Mouse (Mus musculus): ENCODE measurements around the gene Rprd1b.
A peak's percentile ranks its signal among the peaks of the same experiment; 100 is the strongest.
"Not testable (repeated sequence)": the region's sequence is repeated elsewhere in the genome, so short reads cannot be mapped to it uniquely, and the experiment has no call there.

Gene Rprd1b

DNA sequence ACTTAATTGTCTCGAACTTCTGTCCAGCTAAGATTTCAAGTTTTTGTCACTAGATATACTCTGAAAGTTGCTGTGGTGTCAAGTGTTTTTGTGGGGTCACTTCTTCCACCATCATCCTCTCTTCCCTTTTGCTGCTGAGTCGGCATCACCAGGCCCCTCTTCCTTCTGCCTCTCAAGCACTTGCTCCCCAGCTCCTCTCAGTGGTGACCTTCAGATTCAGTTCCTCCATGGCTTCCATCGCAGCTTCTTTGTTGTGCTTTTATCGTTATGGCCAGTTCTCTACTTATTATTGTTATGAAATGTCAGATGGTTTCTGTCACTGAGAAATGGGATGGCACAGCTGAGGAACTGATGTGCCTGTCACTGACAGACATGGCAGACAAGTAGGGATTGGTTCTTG, 17.9 kb downstream of the Rprd1b start:
- no peak for DNase-seq

DNA sequence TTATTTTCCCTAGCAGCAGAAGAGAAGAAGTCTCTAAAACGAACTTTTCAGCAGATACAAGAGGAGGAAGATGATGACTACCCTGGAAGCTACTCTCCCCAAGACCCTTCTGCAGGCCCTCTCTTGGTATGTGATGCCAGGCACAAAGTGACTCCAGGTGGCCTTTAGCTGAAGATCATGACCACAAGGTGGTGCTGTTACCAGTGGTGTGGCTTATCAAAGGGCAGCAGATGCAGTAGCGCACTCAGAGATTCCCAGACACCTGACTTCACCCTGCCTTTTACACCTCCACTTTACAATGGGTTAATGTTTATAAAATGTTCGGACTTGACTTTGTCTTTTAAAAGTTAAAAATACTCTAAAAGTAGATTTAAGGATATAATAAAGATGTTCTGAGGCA, 19.6 kb downstream of the Rprd1b start:
- peak; percentile 65 for DNase-seq

DNA sequence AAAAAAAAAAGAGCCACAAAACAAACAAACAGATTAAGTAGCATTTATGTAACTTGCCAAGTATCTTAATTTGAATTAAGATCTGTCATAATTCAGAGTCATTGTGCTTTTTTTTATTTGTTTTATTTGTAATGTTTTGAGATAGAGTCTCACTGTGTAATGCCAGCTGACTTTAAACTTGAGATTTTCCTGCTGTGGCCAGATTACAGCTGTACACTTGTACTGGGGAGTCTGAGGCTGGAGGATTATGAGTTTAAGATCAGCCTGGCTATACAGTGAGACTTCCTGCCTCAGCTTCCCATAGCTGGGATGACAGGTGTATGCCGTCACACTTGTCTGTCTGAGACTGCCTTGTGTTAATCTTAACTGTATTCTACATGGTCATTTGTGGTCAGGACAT, 20.4 kb downstream of the Rprd1b start:
- no peak for DNase-seq

DNA sequence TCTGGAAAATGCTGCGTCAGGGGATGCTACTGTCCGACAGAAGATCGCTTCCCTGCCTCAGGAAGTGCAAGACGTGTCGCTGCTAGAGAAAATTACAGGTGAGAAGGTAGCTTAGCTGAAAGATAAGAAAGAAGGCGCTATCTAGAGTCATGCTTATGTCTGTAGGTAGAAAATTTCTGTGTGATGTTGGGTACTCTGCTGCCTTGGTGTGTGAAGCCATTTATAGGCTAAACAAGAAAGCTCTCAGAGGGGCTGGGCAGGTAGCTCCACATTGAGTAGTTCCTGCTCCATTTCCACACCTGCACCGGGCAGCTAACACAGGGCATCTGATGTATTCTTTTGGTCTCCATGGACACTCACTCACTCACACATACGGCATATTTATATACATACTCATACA, 21.8 kb downstream of the Rprd1b start:
- no peak for DNase-seq

DNA sequence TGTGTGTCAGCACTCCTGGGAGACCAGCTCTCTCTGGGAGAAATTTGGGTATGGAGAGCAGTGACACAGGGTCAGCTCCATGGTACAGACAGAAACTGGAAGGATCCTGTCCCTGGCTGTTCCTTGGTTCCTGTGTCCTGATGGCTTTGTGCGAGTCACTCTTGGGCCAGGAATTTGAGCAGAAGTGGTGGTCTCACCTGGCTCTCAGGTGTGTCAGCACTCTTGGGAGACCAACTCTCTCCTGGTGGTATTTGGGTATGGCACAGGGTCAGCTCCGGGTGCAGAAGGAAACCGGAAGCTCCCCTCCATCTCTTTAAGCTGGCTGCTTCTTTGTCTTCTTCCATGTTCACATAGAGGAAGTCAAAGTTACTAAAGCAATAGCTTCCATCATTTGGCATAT, 26.3 kb downstream of the Rprd1b start:
- DNase-seq: no peak

DNA sequence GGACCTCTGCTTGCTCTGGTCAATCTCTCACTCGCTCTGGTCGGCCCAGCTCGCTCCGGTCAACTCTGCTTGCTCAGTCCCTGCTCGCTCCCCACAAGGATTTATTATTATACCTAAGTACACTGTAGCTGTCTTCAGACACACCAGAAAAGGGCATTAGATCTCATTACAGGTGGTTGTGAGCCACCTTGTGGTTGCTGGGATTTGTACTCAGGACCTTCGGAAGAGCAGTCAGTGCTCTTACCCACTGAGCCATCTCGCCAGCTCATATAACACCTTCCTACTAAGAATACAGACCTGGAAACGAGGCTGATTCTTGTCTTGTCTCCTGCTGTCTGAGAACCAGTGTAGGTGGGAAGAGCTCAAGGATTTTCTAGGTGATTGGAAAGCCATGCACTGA, 27.1 kb downstream of the Rprd1b start:
- DNase-seq: not testable (repeated sequence)

DNA sequence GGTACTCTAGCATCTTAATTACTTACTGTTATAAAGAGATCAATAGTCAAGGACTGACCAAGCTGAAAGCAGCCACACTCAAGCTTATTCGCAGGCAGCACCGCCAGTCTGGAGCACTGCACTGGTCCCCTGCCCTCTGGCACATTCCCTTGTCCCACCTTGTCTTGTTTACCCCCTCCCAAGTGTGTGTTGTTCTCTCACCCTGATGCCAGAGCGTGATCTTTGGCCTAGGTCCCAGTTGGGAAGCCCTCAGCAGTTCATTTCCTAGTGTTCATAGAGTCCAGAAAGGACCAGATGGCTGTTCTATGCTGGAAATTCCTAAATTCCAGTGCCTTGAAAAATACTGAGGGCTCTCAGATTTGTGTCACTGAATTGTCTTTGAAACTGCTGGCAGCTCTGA, 28.7 kb downstream of the Rprd1b start:
- DNase-seq: no peak

DNA sequence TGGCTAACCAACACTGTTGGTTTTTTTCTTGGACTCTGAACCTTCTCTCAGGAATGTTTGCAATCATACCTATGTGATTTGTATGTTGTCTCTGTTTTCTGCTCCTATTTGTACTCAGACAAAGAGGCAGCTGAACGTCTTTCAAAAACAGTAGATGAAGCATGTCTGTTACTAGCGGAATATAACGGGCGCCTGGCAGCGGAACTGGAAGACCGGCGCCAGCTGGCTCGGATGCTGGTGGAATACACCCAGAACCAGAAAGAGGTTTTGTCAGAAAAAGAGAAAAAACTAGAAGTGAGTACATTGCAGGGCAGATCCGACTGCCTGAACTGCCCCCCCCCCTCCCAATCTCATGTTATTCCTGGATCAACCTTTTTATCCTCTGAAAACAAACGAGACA, 30.2 kb downstream of the Rprd1b start:
- no peak for DNase-seq

DNA sequence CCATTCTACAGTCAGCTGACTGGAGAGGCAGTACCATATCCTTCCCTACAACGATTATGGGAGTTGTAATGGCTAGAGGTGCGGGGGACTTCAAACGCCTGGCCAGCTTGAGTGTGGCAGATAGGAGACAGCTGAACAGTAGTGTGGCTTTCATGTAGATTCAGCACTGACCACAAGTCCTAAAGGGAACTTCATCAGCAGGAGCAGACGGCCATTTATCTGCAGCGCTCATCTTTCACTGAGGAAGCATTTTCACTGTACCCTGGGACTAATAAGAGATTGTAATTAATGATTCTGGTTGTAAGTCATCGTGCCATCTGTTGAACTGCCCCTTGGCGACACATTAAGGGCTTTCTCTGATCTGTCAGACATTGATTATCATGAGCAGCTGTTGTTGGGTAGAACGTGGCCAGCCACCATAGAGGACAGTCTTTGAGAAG, 31.4 kb downstream of the Rprd1b start:
- DNase-seq: no peak

DNA sequence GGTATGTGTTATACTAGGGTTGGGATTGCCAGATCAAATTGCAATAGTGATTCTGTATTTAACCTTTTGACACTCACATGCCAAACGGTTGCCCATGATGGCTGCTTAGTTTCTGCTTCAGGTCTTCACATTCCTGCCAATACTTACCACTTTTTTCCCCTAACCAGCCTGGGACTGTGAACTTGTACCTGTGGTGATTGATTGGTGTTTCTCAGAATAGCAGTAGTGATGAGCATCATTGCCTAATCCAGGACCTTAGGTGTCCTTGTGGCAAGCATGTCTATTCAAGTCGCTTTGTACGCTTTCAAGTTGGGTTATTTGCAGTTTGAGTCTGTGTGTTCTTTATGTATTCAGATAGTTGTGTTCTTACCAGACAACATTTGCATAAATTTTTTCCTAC, 34.7 kb downstream of the Rprd1b start:
- no peak for DNase-seq

DNA sequence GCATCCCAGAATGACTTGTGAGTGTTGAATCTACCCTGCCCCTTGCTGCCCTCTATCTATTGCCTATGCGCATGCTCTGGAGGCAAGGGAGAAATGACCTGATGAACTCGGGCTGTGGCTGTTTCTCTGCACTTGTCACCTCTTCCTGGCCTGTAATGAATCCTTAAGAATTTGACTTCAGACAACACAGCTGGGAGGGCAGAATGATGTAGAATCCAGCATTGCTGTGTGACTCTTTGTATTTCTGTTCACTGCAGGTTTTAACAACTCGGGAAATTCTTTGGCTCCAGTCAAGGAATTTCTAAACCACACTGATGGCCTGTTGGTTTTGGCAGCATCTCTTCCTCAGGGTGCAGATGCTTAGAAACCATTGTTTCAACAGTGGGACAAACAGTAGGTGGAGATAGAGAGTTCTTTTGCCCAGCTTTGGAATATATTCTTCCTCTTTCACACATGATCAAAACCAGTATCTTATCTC, 36.3 kb downstream of the Rprd1b start:
- peak; percentile 15 for DNase-seq

DNA sequence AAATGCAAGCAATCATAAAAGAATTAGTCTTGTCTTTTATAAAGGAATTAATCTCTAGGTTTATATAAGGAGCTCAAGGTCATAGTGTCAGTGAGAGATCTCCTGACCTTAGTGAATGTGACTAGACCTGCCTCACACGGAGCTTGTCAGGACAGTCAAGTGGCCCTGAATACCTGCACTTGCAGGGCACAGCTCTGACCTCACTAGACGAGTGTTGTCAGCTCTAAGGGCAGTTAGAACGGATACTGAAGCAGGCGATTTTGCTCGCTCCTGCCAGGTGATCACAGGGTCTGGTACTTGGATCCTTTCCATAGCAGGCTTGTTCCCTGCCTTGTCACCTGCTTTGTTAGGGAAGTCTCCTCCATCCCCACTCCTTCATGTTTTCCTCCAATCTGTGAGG, 36.8 kb downstream of the Rprd1b start:
- no peak for DNase-seq

DNA sequence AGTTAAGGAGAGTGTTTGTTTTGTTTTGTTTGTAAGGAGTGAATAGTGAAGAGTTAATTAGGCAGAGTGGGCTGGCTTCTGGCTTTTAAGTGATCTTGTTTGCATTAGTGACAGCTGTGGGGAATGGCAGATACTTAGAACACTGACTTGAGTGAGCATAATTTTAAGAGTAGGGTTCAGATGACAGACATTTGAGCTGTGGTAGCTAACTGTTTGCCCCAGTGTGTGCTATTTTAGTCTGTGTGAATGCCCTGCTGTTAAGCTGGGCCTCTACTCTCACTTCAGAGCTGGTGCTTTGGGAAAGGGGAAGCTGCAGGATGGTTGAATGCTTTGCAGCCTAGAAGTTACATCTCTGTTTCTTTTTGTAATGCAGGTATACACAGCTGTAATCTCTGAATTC, 38.2 kb downstream of the Rprd1b start:
- no peak for DNase-seq

DNA sequence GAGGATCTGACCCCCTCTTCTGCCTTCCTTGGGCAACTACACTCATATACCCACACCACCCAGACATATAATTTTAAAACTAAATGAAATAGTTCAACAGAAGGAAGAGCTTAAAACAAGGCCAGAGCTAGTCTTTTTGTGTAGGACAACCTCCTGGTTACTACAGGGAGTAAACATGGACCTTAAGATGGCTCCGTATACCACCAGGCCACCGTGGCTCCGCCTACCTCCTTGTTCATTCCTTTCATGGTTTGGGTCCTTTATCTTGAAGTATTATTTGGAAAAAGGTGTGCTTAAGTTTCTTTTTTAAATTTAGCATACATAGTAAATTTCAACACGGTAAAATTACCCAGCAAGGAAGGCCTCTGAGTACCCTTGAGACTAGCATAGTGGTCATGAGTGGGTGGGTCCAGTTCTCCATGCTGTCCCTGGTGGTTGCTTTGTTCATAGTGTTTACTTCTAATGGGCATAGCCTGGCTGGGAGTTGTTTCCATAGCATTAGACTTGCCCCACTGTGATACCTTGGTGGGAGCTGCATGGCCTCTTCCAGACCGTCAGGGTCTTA, 39.0 kb downstream of the Rprd1b start:
- DNase-seq: no peak

DNA sequence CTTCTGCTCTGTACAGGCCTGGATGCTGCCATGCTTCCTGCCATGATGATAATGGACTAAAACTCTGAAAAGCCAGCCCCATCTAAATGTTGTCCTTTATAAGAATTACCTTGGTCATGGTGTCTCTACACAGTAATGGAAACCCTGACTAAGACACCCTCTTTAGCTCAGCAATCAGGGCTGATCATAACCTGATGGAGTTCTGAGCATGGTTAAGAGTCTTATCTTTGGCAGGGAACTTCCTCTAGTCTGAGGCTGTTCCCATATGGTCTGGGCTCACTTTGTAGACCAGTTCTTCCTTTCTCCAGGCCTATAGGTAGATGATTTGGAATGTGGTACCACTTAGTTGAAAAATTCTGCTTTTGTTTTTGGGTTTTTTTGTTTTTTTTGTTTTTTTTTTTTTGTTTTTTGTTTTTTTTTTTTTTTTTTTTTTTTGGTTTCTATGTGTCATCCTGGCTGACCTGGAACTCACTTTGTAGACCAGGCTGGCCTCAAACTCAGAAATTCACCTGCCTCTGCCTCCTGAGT, 40.2 kb downstream of the Rprd1b start:
- no peak for DNase-seq

DNA sequence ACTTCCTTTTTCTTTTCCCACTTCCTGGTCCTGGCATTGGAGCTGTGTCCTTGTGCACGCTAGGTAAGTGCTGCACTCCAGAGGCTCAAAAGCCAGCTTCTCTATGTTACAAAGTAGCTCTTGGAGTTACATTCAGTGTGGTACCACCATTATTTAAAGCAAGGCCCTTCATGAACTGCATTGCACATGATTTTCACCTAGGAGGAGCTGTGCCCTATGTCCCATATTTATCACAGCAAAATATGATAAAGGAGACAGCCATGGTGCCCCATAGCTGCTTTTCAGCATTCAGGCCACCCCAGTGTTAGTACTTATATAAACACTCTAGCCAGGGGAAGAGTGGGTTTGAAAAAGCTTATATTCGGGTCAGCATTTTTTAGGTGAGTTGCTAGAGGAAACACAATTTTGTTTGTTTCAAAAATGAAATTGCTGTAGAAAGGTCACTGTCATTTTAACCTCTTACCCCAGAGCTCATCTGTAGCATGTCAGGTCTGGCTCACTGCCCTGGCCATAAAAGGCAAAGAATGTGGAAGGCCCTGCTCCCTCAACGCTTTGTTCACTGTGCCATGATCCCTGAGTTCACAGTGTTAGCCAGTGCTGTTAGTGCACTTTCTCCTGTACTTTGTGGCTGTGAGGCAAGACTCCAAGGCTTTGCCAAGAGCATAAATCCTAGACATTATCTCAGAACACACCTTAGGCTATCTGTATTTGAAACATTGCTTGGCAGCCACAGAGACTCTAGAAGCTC, 42.8 kb downstream of the Rprd1b start:
- DNase-seq: peak; percentile 69

DNA sequence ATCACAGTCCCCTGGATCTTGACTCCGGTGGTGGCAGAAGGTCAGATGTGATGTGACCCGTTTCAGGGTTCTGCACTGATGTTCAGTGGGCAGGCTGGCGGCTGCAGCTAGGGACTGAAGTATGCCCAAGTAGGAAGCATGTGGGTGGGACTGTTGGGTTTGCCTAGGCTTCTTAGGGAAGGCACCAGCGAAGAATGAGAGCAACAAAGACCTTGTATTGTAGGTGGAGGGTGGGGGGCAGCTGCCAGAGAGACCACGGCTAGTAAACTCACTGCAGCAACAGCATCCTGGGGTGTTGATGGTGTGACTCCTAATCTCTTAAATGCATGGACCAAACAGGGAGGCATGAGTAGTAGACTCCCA, 43.3 kb downstream of the Rprd1b start:
- no peak for DNase-seq

DNA sequence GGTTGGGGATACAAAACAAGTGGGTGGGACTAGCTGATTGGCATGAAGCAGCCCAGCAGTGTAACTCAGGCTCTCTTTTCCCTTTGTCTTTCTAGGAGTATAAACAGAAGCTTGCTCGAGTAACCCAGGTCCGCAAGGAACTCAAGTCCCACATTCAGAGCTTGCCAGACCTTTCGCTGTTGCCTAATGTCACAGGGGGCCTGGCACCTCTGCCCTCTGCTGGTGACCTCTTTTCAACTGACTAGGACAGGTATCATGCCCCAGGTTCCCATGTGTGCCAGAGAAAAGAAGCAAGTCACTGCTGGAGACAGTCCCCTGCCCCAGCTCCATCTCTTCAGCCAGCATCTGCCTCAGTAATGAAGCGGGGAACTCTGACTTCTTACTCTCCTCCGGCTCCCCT, 46.5 kb downstream of the Rprd1b start:
- no peak for DNase-seq

DNA sequence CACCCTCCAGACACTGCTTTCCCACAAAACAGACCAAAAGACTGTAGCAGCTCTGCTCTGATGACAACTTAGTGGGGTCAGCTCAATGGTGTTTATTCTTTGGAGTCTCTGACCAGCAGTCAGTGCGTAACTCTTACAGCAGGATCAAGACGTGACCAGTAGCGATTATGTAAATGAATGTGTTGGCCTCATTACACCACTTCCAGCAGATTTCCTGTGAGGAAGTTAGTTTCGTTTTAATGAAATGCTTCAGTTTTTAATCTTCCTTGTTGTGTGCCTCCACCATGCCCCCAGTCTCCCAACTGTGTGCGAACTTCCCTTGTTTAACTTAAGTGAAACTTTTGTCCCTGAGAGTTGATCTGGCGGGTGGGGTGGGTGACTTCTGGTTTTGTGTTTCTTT, 48.4 kb downstream of the Rprd1b start:
- no peak for DNase-seq

DNA sequence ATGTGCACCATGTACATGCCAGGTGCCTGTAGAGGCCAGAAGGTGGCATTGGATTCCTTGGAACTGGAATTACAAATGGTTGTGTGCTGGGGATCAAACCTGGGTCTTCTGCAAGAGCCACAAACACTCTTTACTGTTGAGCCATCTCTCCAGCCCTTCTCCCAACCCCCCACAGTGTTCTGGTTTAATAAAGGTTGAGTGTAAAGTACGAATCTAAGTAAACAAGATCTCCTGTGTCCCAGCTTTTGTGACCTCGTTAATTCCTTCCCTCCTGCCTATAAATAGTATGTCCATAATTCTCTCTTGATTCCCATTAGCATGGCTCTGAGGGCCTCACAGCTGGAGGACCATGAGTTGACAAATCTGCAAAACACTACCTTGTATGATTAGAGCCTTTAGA, 49.7 kb downstream of the Rprd1b start:
- DNase-seq: no peak

DNA sequence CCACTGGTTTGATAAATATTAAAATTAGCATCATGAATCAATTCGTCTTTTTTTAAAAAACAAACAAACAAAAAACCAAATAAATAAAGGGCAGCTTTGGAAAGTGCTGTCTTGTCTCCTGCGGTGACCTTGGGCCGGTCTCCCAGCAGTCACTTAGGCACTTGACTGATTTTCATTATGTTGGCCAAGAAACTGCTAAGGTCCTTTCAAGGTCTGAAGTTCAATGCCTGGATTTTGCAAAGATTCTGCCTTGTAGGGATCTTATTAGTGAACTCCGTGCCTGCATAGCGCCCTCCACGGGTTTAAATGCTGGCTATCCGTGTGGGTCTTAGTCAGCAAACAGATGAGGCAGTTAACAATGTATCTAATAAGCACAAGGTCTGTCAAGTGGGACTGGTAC, 50.7 kb downstream of the Rprd1b start:
- DNase-seq: peak; percentile 49

DNA sequence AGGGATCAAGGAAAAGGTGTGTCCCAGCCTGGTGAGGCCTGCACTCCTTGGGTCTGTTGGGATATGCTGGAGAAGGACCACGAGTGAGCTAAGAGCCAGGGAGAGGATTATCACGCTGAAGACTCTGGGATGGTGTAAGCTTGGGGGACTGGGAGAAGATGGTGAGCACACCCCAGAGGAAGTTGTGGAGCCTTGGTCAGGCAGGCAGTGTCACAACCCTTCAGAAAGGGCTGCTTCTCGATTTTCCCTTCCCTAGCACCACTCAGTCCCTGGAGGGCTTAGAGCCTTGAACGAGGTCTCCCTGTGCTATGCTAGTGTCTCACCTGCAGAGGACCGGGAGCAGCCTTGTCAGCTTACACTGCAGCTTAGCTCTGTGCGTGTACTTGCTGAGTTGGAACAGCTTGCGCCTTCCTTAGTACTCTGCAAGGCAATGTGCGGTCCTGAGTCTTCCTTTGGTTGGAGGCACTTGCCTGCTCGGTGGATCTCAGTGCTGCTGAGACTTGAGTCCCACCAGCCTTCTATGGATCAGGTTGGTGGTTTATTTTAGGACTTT, 51.6 kb downstream of the Rprd1b start:
- DNase-seq: no peak

DNA sequence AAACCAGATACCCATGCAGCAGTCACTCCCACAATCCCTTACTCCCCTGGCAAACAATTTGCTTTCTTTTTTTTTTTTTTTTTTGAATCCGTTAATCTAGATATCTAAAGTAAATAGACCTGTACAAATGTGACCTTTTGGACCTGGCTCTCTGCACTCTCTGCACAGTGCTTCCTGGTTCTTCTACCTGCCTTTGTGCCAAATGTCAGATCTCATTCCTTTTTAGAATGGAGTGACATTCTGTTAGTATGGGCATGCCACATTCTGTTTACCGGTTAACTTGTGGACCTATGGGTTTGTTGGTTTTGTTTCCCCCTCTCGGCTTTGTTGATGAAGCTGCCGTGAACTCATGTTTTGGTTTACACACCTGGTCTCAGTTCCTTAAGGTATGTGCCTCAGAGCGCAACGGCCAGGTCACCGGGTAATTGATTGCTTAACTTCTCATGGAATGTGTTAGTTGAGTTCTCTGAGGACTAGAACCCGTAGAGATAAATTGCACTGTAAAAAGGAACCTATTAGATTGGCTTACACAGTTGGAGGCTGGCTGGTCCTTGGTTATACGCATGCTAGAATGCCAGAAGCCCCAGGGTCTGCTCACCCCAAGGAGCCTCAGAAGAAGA, 52.4 kb downstream of the Rprd1b start:
- peak; percentile 45 for DNase-seq

DNA sequence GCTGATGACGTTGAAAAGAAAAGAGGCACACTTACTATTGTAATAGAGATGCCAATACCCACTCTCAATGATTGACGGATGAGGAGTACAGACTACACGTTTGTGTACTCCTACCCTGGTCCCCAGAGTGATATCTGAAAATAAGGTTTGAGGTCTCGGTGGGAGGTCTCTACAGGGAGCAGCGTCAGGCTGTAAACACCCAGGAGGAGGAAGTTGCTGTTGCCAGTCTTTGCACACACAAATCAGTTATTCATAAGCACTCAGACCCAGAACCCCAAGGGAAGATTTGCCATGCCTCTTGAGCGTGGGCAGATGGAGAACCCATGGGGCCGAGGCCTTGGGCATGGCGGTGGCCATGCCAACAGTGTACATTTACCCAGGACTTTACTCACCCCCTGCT, 56.2 kb downstream of the Rprd1b start:
- no peak for DNase-seq

All from kidney, adult 18-20 months (tissue).